In the genomic region with DNA sequence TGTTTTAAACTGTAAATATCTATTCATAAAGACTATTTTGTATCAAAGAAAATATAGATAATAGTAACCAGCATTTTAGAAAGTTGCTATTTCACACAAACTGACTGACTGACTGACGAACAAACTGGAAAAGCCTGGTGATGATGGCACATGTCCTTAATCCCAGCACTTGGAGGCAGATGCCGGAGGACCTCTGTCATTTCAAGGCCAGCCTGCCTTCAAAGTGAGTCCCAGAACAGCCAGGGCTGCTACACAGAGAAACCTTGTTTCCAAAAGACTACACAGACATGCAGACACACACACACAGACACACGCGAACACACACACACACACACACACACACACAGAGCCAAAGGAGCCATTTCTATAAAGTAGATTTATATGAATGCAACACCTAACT, we compare ENCODE assay signal across 24 mouse cellular contexts.
"Had no signal": no experiment of that assay in that cellular context is flagged by ENCODE, and none has a peak within 500 bp of the region (broad histone marks: within the 10 kb centered on the region; RNA-seq: fewer than 3 reads in every experiment).

No protein-coding gene starts in this region.

- H3K9ac ChIP-seq: heart, embryonic 12.5 days; hindbrain, embryonic 12.5 days; hindbrain, embryonic 14.5 days; intestine, embryonic 15.5 days; limb, embryonic 12.5 days; liver, embryonic 13.5 days had no signal

- H3K4me2 ChIP-seq: heart, embryonic 12.5 days; hindbrain, embryonic 12.5 days; hindbrain, embryonic 14.5 days; intestine, embryonic 15.5 days; limb, embryonic 12.5 days; liver, embryonic 11.5 days; liver, embryonic 13.5 days had no signal

- H3K27me3 ChIP-seq: heart, embryonic 12.5 days; hindbrain, embryonic 12.5 days; intestine, embryonic 15.5 days; limb, embryonic 12.5 days; liver, embryonic 13.5 days had no signal

- H3K27ac ChIP-seq: gastrocnemius, adult 2 months; heart, embryonic 10.5 days; hindbrain, embryonic 10.5 days; hindbrain, embryonic 12.5 days; hindbrain, embryonic 14.5 days; intestine, embryonic 15.5 days; layer of hippocampus, adult 2 months; left cerebral cortex, adult 2 months; limb, embryonic 10.5 days; limb, embryonic 12.5 days; liver, embryonic 13.5 days had no signal

- H3K36me3 ChIP-seq: heart, embryonic 10.5 days; heart, embryonic 12.5 days; hindbrain, embryonic 10.5 days; hindbrain, embryonic 12.5 days; intestine, embryonic 15.5 days; limb, embryonic 10.5 days; limb, embryonic 12.5 days; liver, embryonic 13.5 days had no signal

- H3K4me3 ChIP-seq: gastrocnemius, adult 2 months; heart, embryonic 10.5 days; heart, embryonic 12.5 days; hindbrain, embryonic 10.5 days; hindbrain, embryonic 12.5 days; intestine, embryonic 15.5 days; layer of hippocampus, adult 2 months; left cerebral cortex, adult 2 months; limb, embryonic 10.5 days; limb, embryonic 12.5 days; liver, embryonic 13.5 days had no signal

- ATAC-seq: hindbrain, embryonic 16.5 days; inflammation-experienced regulatory T-cells, adult 6 months; intestine, embryonic 15.5 days; intestine, postnatal 0 days had no signal

- DNase-seq: gastrocnemius, adult 2 months; gastrocnemius, postnatal 10 days; gastrocnemius, postnatal 25 days; heart, adult 18-20 months; heart, postnatal 10 days; heart, postnatal 4 days; kidney, adult 18-20 months; kidney, adult 8-10 months; liver; liver, embryonic 13.5 days had no signal

- H3K4me1 ChIP-seq: heart, embryonic 10.5 days; heart, embryonic 12.5 days; hindbrain, embryonic 10.5 days; hindbrain, embryonic 12.5 days; intestine, embryonic 15.5 days; limb, embryonic 12.5 days had no signal

- H3K9me3 ChIP-seq: heart, embryonic 10.5 days; heart, embryonic 12.5 days; hindbrain, embryonic 10.5 days; hindbrain, embryonic 12.5 days; intestine, embryonic 15.5 days; limb, embryonic 10.5 days; limb, embryonic 12.5 days; liver, embryonic 13.5 days had no signal
